Mouse (Mus musculus) limb, embryonic 12.5 days (tissue): ENCODE data around the gene Tom1l2. TPM values are rescaled to one million over a fixed set of nuclear protein-coding genes. Genes with fewer than 3 reads are reported as not detected.

Experiments used
- ATAC-seq: fragments of 200-750 bp; cut with Nextera tagmentation; 2 replicates; pipeline ENCODE4 v1.8.0; 2017; ENCODE audit warnings: low read depth, moderate TSS enrichment; ENCODE audit not compliant: insufficient number of reproducible peaks, insufficient read depth, low FRiP score, low TSS enrichment
- H3K27ac ChIP-seq: fragments of 300-500 bp; sonication (generic); 2 replicates; pipeline ENCODE4 v1.5.1; 2016; ENCODE audit warnings: mild to moderate bottlenecking, moderate library complexity
- H3K27me3 ChIP-seq: fragments of 300-500 bp; sonication (generic); 2 replicates; pipeline ENCODE4 v1.6.1; 2016; ENCODE audit warnings: mild to moderate bottlenecking, moderate library complexity
- H3K36me3 ChIP-seq: fragments of 300-500 bp; sonication (generic); 2 replicates; pipeline ENCODE4 v1.6.1; 2016; ENCODE audit warnings: mild to moderate bottlenecking, moderate library complexity
- H3K4me1 ChIP-seq: fragments of 300-500 bp; sonication (generic); replicated peaks from 2 replicates; pipeline ENCODE4 v1.6.1; 2016
- H3K4me2 ChIP-seq: fragments of 300-500 bp; sonication (generic); 2 replicates; pipeline ENCODE4 v1.6.1; 2016; ENCODE audit warnings: mild to moderate bottlenecking, moderate library complexity
- H3K4me3 ChIP-seq: fragments of 300-500 bp; sonication (generic); replicated peaks from 2 replicates; pipeline ENCODE4 v1.5.1; 2016; ENCODE audit warnings: mild to moderate bottlenecking
- H3K9ac ChIP-seq: fragments of 300-500 bp; sonication (generic); replicated peaks from 2 replicates; pipeline ENCODE4 v1.6.1; 2016; ENCODE audit warnings: mild to moderate bottlenecking, moderate library complexity
- H3K9me3 ChIP-seq: fragments of 300-500 bp; sonication (generic); 2 replicates; pipeline ENCODE4 v1.6.1; 2016; ENCODE audit warnings: mild to moderate bottlenecking, moderate library complexity
- WGBS: fragments of 180-500 bp; shearing (Covaris S2); methylation state at CpG from one replicate; pipeline ENCODE4 v1.1.7; 2016; 5-methylcytosine and 5-hydroxymethylcytosine counted together
- polyA plus RNA-seq: library from polyadenylated mRNA; unstranded; fragments of >200 nt; fragmentation: Nextera tagmentation; extraction: Ambion mirVana; gene quantifications from 2 replicates; pipeline ENCODE4 v1.2.1, GENCODE M21; 2016

Gene Tom1l2
- polyA plus RNA-seq, 1 experiment from 2014 or later = 21.6 TPM

DNA sequence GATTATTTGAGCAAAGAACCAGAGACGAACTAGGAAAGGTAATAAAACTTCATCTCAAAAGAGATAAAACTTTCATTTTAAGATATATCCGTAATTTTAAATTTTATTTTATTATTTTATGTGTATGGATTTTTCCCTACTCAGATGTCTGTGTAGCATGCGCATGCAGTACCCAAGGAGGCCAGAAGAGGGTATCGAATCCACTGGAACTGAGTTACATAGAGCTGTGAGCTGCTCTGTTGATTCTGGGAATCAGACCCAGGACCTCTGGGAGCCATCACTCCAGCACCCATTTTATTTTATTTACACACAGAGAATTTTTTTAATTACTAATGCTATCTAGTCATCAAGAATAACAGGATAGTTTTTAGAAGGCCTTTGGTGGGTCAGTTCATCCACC is 45.9 kb downstream of the Tom1l2 start:
- no peak for ATAC-seq
- Histone ChIP-seq H3K36me3 (0 out of 2 replicates have a peak, but pooled peaks cover 3% of the 10 kb centered on the region), H3K4me2 (no peak overlapping the region), H3K9ac (no peak overlapping the region), H3K27ac (no peak overlapping the region), H3K9me3 (no peaks in the 10 kb centered on the region; the same call in 1 of the 2 replicates), H3K27me3 (no peaks in the 10 kb centered on the region), H3K4me3 (no peak overlapping the region), H3K4me1 (peaks cover 39% of the 10 kb centered on the region)
- WGBS = 64% methylated on average over 4 of the region's 4 CpGs

DNA sequence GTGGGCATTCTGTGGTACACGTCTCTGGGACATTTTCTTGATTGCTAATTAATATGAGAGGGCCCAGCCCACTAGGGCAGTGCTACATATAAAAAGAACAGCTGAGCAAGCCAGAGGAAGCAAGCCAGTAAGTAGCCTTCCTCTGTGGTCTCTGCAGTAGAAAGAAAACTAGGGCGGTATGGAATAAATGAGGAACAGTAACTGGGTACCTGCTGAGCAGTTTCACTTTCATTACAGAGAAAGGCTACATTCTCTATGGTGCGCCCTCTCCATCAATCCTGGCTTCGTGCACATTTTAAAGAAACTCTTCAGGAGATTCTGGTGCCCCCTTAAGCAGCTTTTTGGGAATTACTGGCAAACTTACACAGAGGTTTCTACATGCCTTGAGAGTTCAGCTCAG is 47.1 kb downstream of the Tom1l2 start:
- no peak for ATAC-seq
- H3K9me3 ChIP-seq = no peaks in the 10 kb centered on the region; the same call in 1 of the 2 replicates
- H3K4me1 ChIP-seq = peaks cover 35% of the 10 kb centered on the region
- H3K9ac ChIP-seq = no peak overlapping the region
- peak overlapping the region; percentile 60 for H3K27ac ChIP-seq
- 51% methylated on average over 4 of the region's 4 CpGs for WGBS
- no peak overlapping the region for H3K4me3 ChIP-seq
- H3K27me3 ChIP-seq = no peaks in the 10 kb centered on the region
- 0 out of 2 replicates have a peak, but pooled peaks cover 3% of the 10 kb centered on the region for H3K36me3 ChIP-seq
- H3K4me2 ChIP-seq = no peak overlapping the region

DNA sequence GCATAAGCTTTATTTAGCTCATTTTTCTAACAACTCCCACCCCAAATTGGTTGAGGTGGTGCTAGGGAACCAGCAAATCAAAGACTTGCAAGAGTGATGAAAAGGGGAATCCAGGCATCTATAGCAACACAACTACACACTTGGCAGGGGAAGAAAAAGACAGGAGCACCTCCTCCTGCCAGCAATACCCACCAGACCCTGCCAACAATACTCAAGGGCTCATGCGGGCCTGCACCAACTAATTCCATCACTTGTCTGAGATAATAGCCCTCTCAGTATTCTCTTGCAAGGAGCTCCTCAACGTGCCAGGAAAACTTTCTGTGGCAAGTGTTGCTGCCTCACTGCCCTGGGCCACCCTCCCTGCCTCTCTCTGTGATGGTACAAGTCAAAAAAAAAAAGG is 49.2 kb downstream of the Tom1l2 start:
- 91% methylated on average over 2 of the region's 2 CpGs for WGBS
- Histone ChIP-seq H3K4me1 (peaks cover 29% of the 10 kb centered on the region), H3K36me3 (0 out of 2 replicates have a peak, but pooled peaks cover 3% of the 10 kb centered on the region), H3K27ac (no peak overlapping the region), H3K4me3 (no peak overlapping the region), H3K27me3 (no peaks in the 10 kb centered on the region), H3K4me2 (no peak overlapping the region), H3K9ac (no peak overlapping the region), H3K9me3 (no peaks in the 10 kb centered on the region; the same call in 1 of the 2 replicates)
- ATAC-seq = no peak

DNA sequence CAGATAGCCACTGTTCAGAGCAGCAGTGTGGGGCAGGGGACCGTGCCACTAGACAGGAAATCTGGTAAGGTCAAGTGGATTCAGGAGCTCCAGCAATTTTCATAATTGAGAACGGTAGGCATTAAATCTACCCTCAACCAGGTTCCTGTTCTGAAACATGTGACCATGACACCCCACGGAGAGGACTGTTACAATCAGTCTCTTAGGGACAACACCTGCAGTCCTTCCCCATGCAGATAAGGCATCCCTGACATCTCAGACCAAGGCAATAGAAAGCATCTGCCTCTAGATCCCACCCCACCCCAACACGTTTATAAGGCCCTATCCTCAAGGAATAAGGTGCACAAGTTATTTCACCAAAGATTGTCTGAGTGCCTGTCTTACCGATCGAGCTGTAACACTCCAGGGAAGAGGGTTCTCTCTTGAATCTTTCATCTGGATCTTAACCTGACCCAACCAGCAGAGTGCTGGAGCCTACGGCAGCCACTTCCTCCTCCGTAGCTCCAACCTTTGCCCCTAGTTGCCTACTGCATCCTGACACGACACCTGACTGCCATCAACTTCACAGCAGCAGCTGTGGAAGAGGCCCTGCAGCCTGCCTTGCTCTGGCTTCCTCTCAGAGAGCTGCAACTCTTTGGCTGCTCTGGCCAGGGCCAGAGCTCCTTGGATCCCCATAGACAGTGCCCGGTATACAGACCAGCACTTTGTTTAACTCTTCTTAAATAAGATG is 50.2 kb downstream of the Tom1l2 start:
- Histone ChIP-seq H3K9me3 (no peaks in the 10 kb centered on the region; the same call in 1 of the 2 replicates), H3K4me1 (peaks cover 23% of the 10 kb centered on the region), H3K27ac (peak overlapping the region; percentile 68; the same call in 1 of the 2 replicates), H3K36me3 (0 out of 2 replicates have a peak, but pooled peaks cover 2% of the 10 kb centered on the region), H3K4me3 (no peak overlapping the region), H3K27me3 (no peaks in the 10 kb centered on the region), H3K9ac (no peak overlapping the region), H3K4me2 (no peak overlapping the region)
- ATAC-seq = no peak
- 64% methylated on average over 10 of the region's 10 CpGs for WGBS

DNA sequence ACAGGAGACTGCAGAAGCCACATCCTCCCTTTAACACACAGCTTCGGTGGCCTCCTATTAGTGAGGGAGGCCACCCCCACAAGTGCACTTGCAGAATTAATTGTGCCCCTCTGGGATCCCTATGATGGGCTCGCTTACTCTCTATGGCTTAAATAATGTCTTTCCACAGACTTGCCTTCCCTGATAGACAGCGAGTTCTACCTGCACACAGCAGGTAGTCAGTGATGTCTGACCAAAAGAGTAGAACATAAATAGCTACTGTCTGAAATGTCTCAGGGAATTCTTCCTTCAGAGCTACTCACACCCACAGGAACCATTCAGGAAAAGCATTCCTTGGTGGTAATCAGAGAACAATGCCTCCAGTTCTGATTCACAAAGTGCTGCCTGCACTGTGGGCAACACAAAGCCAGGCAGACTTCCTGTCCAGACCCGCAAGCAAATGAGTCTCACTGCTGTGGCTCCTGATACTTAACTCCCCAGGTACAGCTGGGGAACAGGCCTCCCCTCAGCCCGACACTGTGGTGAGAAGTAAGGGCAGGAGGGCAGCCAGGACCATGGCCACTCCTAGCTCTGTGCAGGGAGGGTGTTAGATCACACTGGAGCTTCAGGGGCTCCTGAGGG is 51.0 kb downstream of the Tom1l2 start:
- ATAC-seq = no peak

DNA sequence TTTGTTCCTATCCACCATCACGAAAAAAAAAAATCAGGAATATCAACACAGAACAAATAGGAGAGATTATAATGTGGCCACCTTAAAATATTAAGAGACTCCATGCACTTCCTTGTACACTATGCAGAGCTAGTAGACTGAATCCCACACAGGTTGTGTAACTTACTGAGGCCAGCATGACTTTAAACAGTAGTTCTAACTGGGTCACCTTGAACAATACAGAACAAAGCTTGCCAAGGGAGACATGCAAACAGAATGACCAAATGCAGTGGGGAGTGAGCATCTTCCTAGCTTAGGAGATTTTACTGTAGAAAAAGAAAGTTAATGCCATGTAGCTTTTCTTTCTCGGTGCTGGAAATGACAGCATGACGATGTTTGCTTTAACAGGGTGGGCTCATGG is 52.4 kb downstream of the Tom1l2 start:
- Histone ChIP-seq H3K9ac (no peak overlapping the region), H3K9me3 (no peaks in the 10 kb centered on the region), H3K36me3 (no peaks in the 10 kb centered on the region), H3K27ac (no peak overlapping the region), H3K27me3 (no peaks in the 10 kb centered on the region), H3K4me3 (no peak overlapping the region), H3K4me2 (no peak overlapping the region), H3K4me1 (peaks cover 35% of the 10 kb centered on the region)
- ATAC-seq = no peak
- 80% methylated on average over 3 of the region's 3 CpGs for WGBS

More for the DNA sequence above, 51.0 kb downstream of the Tom1l2 start:
- H3K4me2 ChIP-seq = no peak overlapping the region
- no peak overlapping the region for H3K4me3 ChIP-seq
- H3K36me3 ChIP-seq = no peaks in the 10 kb centered on the region
- no peaks in the 10 kb centered on the region for H3K9me3 ChIP-seq
- H3K27ac ChIP-seq = peak overlapping the region; percentile 68
- H3K27me3 ChIP-seq = no peaks in the 10 kb centered on the region
- H3K9ac ChIP-seq = 0 out of 2 replicates have a peak overlapping the region, but pooled peaks have one; percentile 8
- H3K4me1 ChIP-seq = peaks cover 27% of the 10 kb centered on the region
- WGBS = 38% methylated on average over 5 of the region's 5 CpGs

DNA sequence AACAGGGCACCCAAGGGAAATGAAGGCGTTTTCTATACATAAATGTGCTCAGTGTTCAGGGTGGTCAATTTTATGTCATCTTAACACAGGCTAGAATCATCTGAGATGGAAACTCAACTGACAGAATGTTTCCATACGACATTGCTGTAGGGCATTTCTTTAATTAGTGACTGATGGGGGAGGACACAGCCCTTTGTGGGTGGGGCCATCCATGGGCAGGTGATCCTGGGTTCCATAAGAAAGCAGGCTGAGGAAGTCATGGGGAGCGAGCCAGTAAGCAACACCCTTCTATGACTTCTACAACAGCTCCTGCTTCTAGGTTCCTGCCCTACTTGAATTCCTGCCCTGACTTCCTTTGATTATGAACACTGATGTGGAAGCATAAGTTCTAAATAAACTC is 54.9 kb downstream of the Tom1l2 start:
- Histone ChIP-seq H3K4me3 (no peak overlapping the region), H3K27me3 (no peaks in the 10 kb centered on the region), H3K4me2 (no peak overlapping the region), H3K27ac (no peak overlapping the region), H3K9ac (no peak overlapping the region), H3K9me3 (no peaks in the 10 kb centered on the region), H3K4me1 (peaks cover 55% of the 10 kb centered on the region), H3K36me3 (no peaks in the 10 kb centered on the region)
- 71% methylated on average over 3 of the region's 3 CpGs for WGBS
- ATAC-seq = no peak

DNA sequence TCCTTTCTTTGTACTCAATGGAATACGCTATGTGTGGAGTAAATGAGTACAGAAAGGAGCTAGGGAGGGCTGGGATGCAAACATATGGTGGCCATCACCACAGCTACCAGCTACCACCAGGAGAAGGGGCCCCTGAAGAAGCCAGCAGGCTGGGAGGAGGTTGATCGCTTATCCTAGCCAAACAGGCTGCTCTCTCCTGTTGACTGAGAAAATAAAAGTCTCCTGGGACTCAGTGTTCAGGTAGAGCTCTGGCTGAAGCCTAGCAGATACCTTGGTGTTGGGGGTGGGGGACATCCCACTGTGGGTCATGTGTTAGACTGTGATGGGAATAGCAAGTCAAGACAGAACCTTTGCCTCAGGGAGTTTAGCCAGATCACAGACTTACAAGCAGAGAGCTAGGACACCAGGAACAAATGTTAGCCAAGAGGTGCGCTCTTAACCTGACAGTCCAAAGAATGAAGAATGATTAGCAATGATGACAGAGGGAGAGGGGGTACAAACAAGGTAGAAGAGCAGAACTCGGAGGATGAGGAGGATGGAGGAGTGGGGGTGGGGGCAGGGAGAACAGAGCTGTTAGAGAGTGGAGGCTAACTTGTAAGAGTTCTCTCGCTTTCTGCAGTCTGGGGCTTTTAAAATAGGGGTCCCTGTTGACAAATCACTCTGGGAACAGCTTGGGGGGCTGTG is 57.9 kb downstream of the Tom1l2 start:
- peak; percentile 57 for ATAC-seq
- Histone ChIP-seq H3K4me1 (peaks cover 56% of the 10 kb centered on the region), H3K36me3 (no peaks in the 10 kb centered on the region), H3K27me3 (no peaks in the 10 kb centered on the region), H3K4me2 (peak overlapping the region; percentile 39), H3K9ac (no peak overlapping the region), H3K4me3 (no peak overlapping the region), H3K9me3 (no peaks in the 10 kb centered on the region), H3K27ac (peak overlapping the region; percentile 97)
- WGBS = 20% methylated on average over 5 of the region's 5 CpGs

DNA sequence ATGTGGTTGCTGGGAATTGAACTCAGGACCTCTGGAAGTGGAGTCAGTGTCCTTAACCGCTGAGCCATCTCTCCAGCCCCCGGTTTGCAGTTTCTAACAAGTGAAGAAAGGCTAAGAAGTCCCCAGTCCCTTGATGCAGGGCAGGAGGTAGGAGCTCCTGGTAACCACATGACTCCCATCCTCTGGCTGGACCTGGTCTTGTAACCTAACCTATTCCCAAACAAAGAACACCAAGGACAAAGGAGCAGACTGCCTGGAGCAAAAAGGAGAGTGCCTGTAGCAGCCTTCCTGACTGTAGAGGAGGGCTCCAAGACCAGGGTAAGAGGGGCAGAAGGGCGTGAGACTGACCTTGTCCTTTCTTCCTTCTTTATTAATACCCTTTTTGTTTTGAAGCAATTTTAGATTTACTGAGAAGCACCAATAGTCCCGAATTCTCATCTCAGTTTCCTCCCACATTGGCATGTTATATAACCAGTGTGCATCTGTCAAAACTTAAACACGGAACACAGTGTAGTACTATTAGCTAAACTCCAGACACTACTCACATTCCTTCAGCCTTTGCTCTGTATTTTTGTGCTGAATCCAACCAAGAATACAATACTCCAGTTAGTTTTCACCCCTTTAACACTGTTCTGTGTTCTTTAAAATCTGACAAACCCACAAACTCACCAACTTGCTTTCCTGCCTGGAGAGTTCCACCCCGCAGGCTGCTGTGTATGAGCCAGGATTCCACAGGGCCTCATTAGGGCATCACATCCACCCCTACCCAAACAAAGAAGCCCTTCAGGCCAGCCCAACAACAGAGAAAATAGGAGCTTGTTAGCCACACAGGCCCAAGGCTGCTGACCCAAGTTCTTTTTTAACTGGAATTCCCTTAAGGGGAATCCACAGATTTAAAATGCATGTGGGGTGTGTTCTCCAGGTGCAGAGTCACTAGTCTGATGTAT is 58.7 kb downstream of the Tom1l2 start:
- no peaks in the 10 kb centered on the region for H3K9me3 ChIP-seq
- peaks cover 56% of the 10 kb centered on the region for H3K4me1 ChIP-seq
- H3K27ac ChIP-seq = peak overlapping the region; percentile 97
- no peak overlapping the region for H3K4me3 ChIP-seq
- H3K36me3 ChIP-seq = no peaks in the 10 kb centered on the region
- peak overlapping the region; percentile 39 for H3K4me2 ChIP-seq
- H3K27me3 ChIP-seq = no peaks in the 10 kb centered on the region
- no peak overlapping the region for H3K9ac ChIP-seq
- peak; percentile 86 for ATAC-seq
- 62% methylated on average over 6 of the region's 6 CpGs for WGBS

DNA sequence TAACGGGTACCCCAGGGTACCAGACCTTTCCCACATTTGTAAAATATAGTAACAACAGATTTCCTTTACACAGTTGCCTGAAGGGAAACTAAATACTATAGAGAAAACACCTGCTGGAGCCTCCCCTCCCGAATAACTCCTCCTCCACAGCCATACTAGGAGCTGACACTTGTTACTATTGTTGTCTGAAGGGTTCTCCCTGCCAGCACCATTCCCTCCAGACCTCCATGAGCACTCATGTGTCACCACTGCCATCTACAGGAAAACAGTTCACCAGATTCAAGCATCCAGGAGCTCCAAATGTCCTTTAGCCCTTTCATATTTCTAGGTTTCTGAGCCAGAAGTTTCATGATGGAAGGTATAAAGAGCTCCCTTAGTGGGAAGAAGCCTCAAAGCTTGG is 60.0 kb downstream of the Tom1l2 start:
- ATAC-seq = no peak
- H3K9ac ChIP-seq = no peak overlapping the region

More for the DNA sequence above, 60.0 kb downstream of the Tom1l2 start:
- no peaks in the 10 kb centered on the region for H3K36me3 ChIP-seq
- no peak overlapping the region for H3K4me3 ChIP-seq
- no peaks in the 10 kb centered on the region for H3K27me3 ChIP-seq
- WGBS = 35% methylated on average over 2 of the region's 2 CpGs
- peaks cover 56% of the 10 kb centered on the region for H3K4me1 ChIP-seq
- H3K9me3 ChIP-seq = no peaks in the 10 kb centered on the region
- H3K4me2 ChIP-seq = no peak overlapping the region
- peak overlapping the region; percentile 97 for H3K27ac ChIP-seq
